Mouse (Mus musculus): Measurements from ENCODE around the gene Ccdc116.

DNA sequence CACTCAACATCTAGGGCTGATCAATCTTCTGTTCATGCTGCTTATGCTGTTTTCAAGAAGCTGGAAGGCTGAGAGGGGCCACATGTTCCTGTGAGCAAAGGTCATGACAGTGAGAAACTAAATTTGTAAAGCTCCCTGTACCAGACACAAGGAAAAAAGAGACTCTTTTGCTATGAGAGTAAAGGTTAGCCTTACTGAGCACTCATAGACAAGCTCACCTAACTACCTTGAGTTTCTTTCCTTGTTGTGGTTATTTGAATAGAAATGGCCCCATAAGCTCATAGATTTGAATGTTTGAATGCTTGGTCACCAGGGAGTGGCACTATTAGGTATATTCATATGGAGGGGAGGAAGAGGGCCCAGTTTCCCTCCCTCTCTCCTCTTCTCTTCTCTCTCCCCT, 20.1 kb upstream of the Ccdc116 start:
- TF ChIP-seq GATA1 (IDR thresholded peaks at IDR 0.05; ENCODE audit: borderline replicate concordance, low read length) (no peak), CTCF (IDR thresholded peaks at IDR 0.05; ENCODE audit: low read depth, low read length) (no peak), POLR2AphosphoS5 (IDR thresholded peaks at IDR 0.05; ENCODE audit: insufficient replicate concordance, low read depth, low read length) (no peak), TAL1 (conservative IDR thresholded peaks at IDR 0.05; ENCODE audit: low read depth, low read length) (no peak)
